Mouse (Mus musculus) gastrocnemius, adult 2 months (tissue): ENCODE data around the gene Rnf144a. TPM values are rescaled to one million over a fixed set of nuclear protein-coding genes. Genes with fewer than 3 reads are reported as not detected.
"Not testable (repeated sequence)": the region's sequence is repeated elsewhere in the genome, so short reads cannot be mapped to it uniquely, and the experiment has no call there.

Experiments
- DNase-seq: peaks from one replicate; pipeline ENCODE4 v3.0.0; 2022
- H3K27ac ChIP-seq: fragments of 200-600 bp; 2 replicates; pipeline ENCODE4 v1.8.1; 2022; ENCODE audit warnings: mild to moderate bottlenecking
- H3K4me3 ChIP-seq: fragments of 200-600 bp; 2 replicates; pipeline ENCODE4 v1.8.1; 2022; ENCODE audit warnings: mild to moderate bottlenecking, moderate library complexity
- CTCF ChIP-seq: fragments of 200-600 bp; IDR thresholded peaks from 2 replicates; pipeline ENCODE4 v1.8.1; 2022; ENCODE audit warnings: antibody characterized with exemption, mild to moderate bottlenecking, moderate library complexity
- intact Hi-C: fragments of 180-260 bp; cut with DNase I; formaldehyde crosslinking; loops from one replicate; pipeline ENCODE4 v1.15.1; 2025
- total RNA-seq, 2 experiments: library from RNA; stranded (reverse); gene quantifications; 2 replicates each; pipeline ENCODE4 v1.2.3; 2021

The Rnf144a gene
- total RNA-seq, 2 experiments from 2014 or later: 3.3 to 4.6 TPM

DNA sequence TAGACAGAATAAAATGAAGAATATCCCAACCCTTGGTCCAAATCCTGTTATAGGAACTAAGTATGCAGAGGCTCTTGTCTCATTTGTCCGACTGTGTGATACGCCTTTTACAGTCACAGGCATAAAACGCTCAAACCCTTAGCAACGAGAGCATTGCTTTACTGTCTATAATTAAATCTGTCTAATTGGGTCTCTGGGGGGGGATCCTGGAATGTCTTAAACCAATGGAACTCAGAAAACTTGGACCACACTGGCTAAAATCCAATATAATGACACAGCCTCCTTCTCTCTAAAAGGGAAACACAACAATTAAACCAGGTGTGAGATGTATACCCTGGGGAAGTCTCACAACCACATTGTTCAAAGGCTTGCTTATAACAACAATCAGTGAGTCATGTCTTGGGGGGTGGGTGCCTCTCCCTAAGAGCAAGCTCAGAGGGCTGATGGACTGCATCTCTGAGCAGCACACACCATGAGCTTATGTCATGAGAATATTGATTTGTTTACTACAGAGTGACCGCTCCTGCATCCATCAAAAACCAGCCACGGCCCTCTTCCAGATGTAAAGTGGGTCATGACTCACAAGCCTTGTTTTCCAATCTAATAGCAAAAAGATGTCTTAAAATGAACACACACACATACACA is 85.9 kb downstream of the Rnf144a start:
- DNase-seq: peak; percentile 44
- H3K4me3 ChIP-seq: no peak overlapping the region
- H3K27ac ChIP-seq: peak overlapping the region; percentile 44; the same call in 1 of the 2 replicates
- TF ChIP-seq CTCF: no peak
- intact Hi-C loops: no loop called here

DNA sequence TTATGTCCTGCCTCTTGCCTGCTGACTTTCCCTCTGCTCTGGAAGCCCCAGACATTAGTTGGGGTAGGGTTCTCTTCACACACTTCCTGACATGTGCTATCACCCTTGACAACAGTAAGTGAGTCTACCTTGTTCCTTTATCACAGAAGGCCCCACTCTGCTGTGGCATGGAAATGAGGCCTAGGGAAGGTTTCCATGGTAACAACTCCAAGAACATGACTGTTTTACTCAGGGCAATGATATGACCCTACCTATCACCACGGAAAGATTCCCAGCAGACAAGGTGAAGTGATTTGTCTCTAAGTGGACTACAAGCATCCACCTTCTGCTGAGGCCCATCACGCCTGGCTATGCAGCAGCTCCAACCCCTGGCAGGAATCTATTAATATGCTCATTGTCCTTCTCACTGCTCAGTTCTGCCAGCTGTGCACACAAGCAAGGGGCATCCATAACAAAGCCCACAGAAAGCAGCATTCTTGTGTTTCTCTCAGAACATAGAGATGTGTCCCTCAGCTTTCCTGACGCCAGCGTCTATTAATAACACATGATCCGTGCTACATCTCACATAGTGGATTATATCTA is 91.2 kb downstream of the Rnf144a start:
- DNase-seq: no peak
- intact Hi-C loops: no loop called here
- Histone ChIP-seq H3K4me3 (no peak overlapping the region), H3K27ac (no peak overlapping the region)
- no peak for TF ChIP-seq CTCF

DNA sequence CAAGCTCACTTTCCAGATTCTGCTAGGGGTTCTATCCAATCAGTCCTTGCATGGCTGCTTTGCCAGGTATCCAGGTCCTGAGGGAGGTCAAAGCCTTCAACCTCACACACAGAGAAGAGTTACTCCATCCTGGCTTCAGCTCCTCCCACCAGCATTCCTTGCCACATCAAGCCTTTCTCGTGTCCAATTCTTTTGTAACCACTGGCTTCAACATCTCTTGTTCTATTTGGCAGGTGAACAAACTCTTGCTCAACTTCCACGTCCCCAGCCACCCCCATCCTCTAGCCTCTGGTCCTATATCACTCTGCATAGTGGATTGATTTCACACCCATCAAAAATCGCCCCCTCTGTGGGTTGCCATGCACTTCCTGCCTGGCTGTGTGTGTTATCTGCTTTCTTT is 98.8 kb downstream of the Rnf144a start:
- intact Hi-C loops: loop anchor here (10.0 kb wide), 1 partner anchor 1221 kb away; the partner anchor contains the start of gene Id2

DNA sequence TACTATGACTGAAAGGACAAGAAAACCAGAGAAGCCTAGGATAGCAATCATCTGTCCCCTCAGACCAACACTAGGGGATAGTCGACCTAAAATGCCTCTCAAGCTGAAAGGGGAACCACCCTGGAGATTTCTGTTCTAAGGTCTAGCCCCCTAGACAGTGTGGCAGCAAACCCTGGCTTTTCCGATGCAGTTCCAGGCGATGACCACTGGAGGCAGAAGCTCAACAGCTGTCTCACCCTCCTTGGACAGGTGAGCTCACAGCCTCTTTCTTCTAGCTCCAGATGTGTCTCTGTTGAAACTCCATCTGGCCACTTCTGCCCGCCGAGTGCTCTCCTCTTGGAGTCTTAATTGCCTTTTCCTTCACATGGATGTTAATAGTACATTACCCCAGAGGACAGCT is 100.1 kb downstream of the Rnf144a start:
- Histone ChIP-seq H3K27ac (no peak overlapping the region), H3K4me3 (no peak overlapping the region)
- peak; percentile 80 for TF ChIP-seq CTCF
- DNase-seq: peak; percentile 48
- intact Hi-C loops: loop anchor here (2.0 to 10.0 kb wide), 2 partner anchors 100 to 1220 kb away; partner anchors contain the start of genes Id2 and Rnf144a

More for the DNA sequence above, 98.8 kb downstream of the Rnf144a start:
- Histone ChIP-seq H3K4me3 (no peak overlapping the region), H3K27ac (no peak overlapping the region)
- DNase-seq: peak; percentile 62
- TF ChIP-seq CTCF: no peak

DNA sequence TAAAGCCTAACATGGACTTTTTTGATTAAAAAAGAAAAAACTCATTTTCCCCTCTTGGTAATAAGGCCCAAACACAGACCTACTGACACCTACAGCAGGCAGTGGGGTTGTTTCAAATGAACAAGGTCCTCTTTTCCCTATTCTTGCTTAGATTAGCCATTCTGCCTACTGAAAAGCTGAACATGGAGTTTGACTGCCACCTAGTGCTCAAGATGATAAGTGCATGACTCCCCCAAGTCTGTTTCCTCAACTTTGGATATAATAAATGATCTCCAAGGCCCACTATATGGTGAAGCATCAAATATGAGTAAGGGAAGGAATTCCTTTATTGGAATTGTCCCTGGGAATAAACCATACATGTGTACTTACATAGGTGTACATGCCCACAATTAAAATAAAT is 103.5 kb downstream of the Rnf144a start:
- intact Hi-C loops: loop anchor here (2.0 to 10.0 kb wide), 2 partner anchors 447 to 1217 kb away; partner anchors contain the start of gene Id2
- H3K27ac ChIP-seq: no peak overlapping the region
- DNase-seq: peak; percentile 45

DNA sequence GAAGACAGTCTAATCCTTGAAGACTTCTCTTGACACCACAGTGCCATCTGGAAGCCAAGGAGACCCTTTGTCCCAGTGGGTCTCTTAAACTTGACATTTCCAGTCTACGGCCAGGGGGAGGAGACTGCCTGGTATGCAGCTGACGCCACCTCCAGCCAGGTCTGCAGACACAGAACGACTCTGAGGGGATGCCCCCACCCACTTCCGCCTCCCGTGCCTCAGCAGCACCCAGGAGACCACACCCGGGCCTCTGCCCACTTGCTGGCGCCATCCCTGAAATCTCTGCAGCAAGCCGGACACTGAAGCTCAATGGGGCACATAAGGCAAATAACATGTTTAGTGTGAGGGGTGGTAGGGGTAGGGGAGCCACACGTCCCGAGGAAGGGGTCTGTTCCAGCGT is 104.8 kb downstream of the Rnf144a start:
- H3K4me3 ChIP-seq: no peak overlapping the region
- H3K27ac ChIP-seq: no peak overlapping the region
- no peak for TF ChIP-seq CTCF
- DNase-seq: no peak
- intact Hi-C loops: loop anchor here (2.0 to 10.0 kb wide), 2 partner anchors 445 to 1215 kb away; partner anchors contain the start of gene Id2

More for the DNA sequence above, 103.5 kb downstream of the Rnf144a start:
- H3K4me3 ChIP-seq: no peak overlapping the region
- peak; percentile 92 for TF ChIP-seq CTCF

DNA sequence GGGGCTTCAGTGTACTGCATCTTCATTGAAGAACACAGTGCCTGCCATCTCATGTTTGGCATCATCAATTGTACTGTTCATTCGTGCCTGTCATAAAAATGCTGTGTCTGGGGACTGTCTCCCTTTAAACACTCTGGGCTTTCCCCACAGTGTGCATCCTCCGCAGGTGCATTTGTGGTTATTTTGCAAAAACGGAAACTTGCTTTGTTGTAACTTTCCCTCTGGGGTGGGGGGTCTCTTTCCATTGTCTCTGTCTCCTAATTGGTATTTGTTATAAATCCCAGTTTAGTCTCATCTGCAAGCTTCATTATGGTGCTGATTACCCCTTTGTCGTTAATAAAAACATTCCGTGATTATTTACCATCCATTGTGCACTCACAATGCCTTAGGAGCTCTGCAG is 112.2 kb downstream of the Rnf144a start:
- Histone ChIP-seq H3K4me3 (no peak overlapping the region), H3K27ac (no peak overlapping the region)
- intact Hi-C loops: no loop called here
- DNase-seq: no peak
- no peak for TF ChIP-seq CTCF

DNA sequence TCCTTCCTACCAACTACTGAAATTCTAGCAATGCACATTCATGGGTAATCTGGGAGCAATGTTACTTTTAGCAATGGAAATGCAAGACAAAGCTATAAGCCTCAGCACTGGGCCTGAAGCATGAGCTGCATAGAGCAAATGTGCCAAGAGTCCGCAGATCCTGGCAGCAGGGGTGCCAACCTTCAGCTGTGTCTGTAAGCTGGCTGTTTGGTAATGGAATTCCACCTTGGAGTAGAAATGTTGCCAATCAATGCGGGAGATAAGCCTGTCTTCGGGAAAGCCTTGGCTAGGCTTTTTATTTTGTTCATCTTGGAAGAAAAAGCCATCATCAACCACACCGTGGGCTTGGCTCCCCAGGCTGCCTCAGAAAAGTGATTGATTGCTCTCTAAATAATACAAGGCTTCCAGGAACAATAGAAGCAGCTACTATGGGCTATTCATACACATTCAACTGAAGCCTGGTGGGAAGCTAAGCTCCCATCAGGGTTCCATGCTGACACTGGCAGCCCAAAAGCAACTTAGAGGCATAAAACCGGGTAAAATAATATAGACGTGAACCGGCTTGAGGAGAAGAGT is 115.5 kb downstream of the Rnf144a start:
- intact Hi-C loops: no loop called here
- no peak overlapping the region for H3K4me3 ChIP-seq
- DNase-seq: no peak
- TF ChIP-seq CTCF: no peak
- H3K27ac ChIP-seq: no peak overlapping the region

DNA sequence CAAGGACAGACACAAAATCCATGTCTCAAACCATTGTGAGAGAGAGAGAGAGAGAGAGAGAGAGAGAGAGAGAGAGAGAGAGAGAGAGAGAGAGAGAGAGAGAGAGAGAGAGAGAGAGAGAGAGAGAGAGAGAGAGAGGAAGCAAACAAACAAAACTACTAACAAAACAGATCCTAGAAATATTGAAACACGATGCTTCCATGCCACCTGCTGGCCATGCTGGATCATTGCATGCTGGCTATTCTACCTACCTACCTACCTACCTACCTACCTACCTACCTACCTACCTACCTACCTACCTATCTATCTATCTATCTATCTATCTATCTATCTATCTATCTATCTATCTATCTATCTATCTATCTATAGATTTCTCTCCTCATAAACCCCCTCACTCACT is 119.1 kb downstream of the Rnf144a start:
- peak; percentile 40 for TF ChIP-seq CTCF
- intact Hi-C loops, DNase-seq, H3K27ac ChIP-seq, H3K4me3 ChIP-seq: not testable (repeated sequence)

DNA sequence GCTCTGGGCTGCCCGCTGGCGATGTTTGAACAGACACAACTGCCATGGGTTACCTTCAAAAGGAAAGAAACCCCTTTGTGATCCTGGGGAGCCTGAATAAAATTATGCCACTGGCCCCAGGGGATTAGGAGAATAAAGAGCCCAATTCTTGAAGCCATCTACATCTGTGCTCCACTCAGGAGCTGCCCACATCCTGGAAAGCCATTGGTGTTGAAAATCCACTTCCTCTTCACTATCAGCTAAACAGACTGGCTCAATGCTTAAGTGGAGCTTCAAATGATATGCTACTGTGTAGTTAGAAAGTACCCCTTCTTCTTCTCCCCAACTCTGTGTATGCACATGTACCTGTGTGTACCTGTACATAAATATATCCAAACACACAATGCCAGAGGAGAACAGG is 125.9 kb downstream of the Rnf144a start:
- no peak for TF ChIP-seq CTCF
- Histone ChIP-seq H3K4me3 (no peak overlapping the region), H3K27ac (no peak overlapping the region)
- DNase-seq: no peak
- intact Hi-C loops: no loop called here

DNA sequence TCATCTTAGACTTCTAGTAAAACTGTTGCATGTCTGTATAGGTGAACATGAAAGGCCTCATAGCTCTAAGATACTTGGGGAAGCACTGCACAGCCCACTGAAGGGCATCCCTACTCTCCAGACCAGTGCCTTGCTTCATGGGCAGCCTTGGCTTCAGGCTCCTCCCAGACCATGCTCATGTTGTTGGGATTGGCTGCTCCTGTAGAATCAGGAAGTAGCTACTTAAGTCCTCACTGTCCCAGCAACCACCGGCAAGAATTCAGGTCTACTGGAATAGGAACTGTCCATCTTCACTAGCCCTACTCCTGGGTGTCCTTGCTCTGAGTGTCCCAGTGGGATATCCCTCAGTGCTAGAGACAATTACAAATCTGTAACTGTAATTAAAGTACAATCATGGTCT is 126.7 kb downstream of the Rnf144a start:
- intact Hi-C loops: no loop called here
- DNase-seq: no peak
- Histone ChIP-seq H3K4me3 (no peak overlapping the region), H3K27ac (no peak overlapping the region)
- no peak for TF ChIP-seq CTCF

DNA sequence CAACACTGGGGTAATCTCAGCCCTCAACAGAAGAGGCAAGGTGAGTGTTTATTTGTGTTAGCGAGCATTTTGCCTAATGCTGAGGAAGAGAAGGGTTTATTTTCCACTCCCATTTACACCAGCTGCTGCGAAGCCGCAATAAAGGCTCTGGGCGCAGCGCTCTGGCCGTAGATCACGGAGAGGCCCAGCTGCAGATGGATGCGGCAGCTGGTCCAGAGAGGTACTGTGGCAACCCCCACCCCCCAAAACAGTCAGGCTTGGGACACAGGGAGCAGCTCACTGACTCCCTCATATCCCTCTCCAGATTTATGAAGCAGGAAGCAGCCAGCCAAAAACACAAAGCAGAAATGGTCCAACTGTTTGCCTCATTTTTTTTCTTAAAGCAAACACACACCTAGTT is 129.1 kb downstream of the Rnf144a start:
- intact Hi-C loops: no loop called here
- H3K4me3 ChIP-seq: no peak overlapping the region
- H3K27ac ChIP-seq: no peak overlapping the region
- no peak for TF ChIP-seq CTCF
- no peak for DNase-seq

DNA sequence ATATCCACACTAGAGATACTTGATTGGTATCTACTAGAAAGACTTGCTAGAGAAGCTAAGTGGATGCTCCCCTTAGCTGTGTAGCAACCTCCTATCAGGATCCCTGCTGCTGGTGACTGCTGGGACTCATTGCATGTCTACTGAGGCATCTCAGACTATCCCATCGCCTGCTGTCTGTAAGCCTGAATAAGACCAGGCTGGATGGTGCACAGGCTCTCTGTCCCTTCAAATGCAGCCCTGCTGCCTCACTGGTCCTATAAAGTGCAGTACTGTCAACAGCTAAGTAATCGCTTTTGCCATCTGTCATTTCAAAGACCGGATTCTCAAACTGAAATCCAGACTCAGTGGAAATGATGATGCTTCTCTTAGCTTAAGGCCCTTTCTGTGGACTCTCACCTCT is 129.6 kb downstream of the Rnf144a start:
- no peak overlapping the region for H3K4me3 ChIP-seq
- intact Hi-C loops: no loop called here
- no peak for DNase-seq
- no peak for TF ChIP-seq CTCF
- H3K27ac ChIP-seq: no peak overlapping the region
